Mouse (Mus musculus) forebrain, postnatal 0 days (tissue): ENCODE data around the gene Kpna1. TPM values are rescaled to one million over a fixed set of nuclear protein-coding genes. Genes with fewer than 3 reads are reported as not detected.
"Not testable (repeated sequence)": the region's sequence is repeated elsewhere in the genome, so short reads cannot be mapped to it uniquely, and the experiment has no call there.

Experiments
- ATAC-seq: fragments of 200-750 bp; cut with Nextera tagmentation; 2 replicates; pipeline ENCODE4 v1.8.0; 2017; ENCODE audit warnings: mild to moderate bottlenecking, moderate library complexity
- DNase-seq: peaks from one replicate; pipeline ENCODE4 v3.0.0-alpha.2; 2015
- H3K27ac ChIP-seq: fragments of 300-500 bp; sonication (generic); 2 replicates; pipeline ENCODE4 v1.5.1; 2014; ENCODE audit warnings: low read depth, mild to moderate bottlenecking, antibody characterized with exemption, low read length, moderate library complexity, mixed read lengths
- H3K27me3 ChIP-seq: fragments of 300-500 bp; sonication (generic); 2 replicates; pipeline ENCODE4 v1.6.1; 2014; ENCODE audit warnings: mild to moderate bottlenecking, low read length, mixed read lengths; ENCODE audit not compliant: insufficient read depth
- H3K36me3 ChIP-seq: fragments of 300-500 bp; sonication (generic); 2 replicates; pipeline ENCODE4 v1.6.1; 2014; ENCODE audit warnings: mild to moderate bottlenecking, moderate library complexity; ENCODE audit not compliant: insufficient read depth
- H3K4me1 ChIP-seq: fragments of 300-500 bp; sonication (generic); 2 replicates; pipeline ENCODE4 v1.6.1; 2014; ENCODE audit warnings: antibody characterized with exemption; ENCODE audit not compliant: insufficient read depth
- H3K4me2 ChIP-seq: fragments of 300-500 bp; sonication (generic); 2 replicates; pipeline ENCODE4 v1.6.1; 2014; ENCODE audit warnings: low read depth, mild to moderate bottlenecking, moderate library complexity
- H3K4me3 ChIP-seq: fragments of 300-500 bp; sonication (generic); 2 replicates; pipeline ENCODE4 v1.5.1; 2014; ENCODE audit warnings: low read depth, low read length, mixed read lengths
- H3K9ac ChIP-seq: fragments of 300-500 bp; sonication (generic); 2 replicates; pipeline ENCODE4 v1.6.1; 2014; ENCODE audit warnings: mild to moderate bottlenecking
- H3K9me3 ChIP-seq: fragments of 300-500 bp; sonication (generic); 2 replicates; pipeline ENCODE4 v1.6.1; 2016; ENCODE audit warnings: low read length
- CTCF ChIP-seq: sonication (generic); IDR thresholded peaks from 2 replicates; pipeline ENCODE4 v1.5.1; 2016; ENCODE audit warnings: antibody characterized with exemption, control low read depth, low read depth
- WGBS: fragments of 180-500 bp; shearing (Covaris S2); extraction: QIAGEN DNeasy Blood & Tissue Kit; methylation state at CpG from one replicate; pipeline ENCODE4 v1.1.7; 2014; 5-methylcytosine and 5-hydroxymethylcytosine counted together
- polyA plus RNA-seq: library from polyadenylated mRNA; unstranded; fragments of >200 nt; fragmentation: Nextera tagmentation; extraction: Ambion mirVana; gene quantifications from 2 replicates; pipeline ENCODE4 v1.2.1, GENCODE M21; 2015
- total RNA-seq: library from RNA; depleted of rRNA; stranded (reverse); fragments of >200 nt; gene quantifications from 2 replicates; pipeline ENCODE4 v1.2.3, GENCODE M21; 2014; rRNA removed

Gene Kpna1
- total RNA-seq: 83.2 and 97.1 TPM in 2 replicates
- 51.0 and 59.7 TPM in 2 replicates for polyA plus RNA-seq

DNA sequence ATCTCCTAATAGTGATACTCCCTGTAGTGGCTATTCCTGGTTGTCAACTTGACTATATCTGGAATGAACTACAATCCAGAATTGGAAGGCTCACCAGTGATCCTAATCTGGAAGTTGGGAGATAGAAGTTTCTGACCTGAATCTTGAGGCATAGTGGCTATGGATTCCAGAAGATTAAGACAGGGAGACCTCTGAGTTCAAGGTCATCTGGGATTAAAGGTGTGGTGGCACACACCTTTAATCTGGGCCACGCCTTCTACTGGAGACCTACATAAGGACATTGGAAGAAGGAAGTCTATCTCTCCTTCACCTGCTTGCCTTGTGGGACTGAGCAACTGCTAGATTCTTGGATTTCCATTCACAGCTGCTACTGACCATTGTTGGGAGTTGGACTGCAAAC lies at the start of gene Kpna1:
Gene Kpna1 (plus strand): TSS at position 301 of the 400 bp plus-strand sequence.
- not testable (repeated sequence) for H3K36me3 ChIP-seq, DNase-seq, H3K4me1 ChIP-seq, H3K9me3 ChIP-seq, H3K27me3 ChIP-seq, H3K27ac ChIP-seq, H3K4me3 ChIP-seq, H3K4me2 ChIP-seq, H3K9ac ChIP-seq, ATAC-seq
- 97% methylated on average over 1 of the region's 1 CpGs for WGBS

DNA sequence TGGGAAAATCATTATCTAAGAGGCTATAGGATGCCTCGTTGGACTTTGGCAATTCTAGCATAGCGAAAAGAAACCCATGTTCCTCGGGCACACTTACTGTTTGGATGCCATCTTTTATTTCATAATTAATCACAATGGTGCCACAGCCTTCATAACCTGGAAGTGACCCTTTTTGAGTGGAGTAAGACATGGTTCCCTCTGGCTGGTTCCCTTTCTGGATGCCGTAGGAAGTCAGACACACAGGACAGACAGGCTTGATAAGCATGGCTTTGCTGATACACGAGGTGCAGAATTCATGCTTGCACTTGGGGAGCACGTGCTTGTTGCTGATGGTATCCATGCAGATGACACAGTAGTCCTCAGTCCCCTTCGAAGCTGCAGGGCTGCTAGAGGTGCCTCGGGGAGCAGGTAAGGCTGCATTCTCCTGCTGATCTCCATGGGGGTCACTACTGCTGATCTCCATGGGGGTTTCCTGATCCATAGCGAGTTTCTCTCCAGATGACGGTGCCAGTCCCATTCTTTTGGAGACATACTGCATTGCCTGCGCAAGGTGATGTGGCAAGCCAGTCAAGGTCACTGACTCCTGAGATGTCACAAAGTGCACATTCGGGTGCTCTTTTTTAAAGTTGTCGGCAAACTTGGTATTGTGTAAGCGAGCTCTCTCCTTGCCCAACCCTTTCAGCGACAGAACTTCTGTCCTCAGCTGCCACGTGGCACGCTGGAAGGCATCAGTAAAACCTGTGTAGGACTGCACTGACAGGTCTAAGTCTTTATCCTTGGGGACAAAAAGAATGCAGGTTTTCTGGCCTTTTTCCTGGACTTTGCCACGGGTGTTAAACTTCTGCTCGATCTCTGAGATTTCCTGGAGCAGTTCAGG lies 46.1 kb upstream of the Kpna1 start:
- H3K4me2 ChIP-seq: no peak overlapping the region
- TF ChIP-seq CTCF: no peak
- WGBS: 91% methylated on average over 19 of the region's 19 CpGs

DNA sequence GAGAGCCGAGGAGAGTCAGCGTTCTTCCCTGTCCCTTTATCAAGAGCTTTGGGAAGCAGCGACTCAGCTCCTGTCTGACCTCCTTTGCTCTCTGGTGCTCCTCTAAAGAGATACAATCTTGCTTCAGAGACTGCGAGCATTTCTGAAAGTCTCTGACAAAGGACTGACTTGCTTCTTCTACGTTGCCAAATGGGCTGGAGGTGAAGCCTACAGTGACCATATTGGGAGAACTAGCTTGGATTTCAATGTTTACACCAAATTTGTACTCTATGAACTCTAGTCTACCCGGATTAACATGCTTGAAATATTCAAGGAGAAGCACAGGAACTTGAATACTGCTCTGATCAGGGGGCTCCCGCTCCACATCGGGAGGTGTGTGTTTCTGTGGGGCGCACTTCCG lies 45.4 kb upstream of the Kpna1 start:
- H3K4me2 ChIP-seq: no peak overlapping the region
- no peaks in the 10 kb centered on the region for H3K4me1 ChIP-seq
- no peak for DNase-seq
- TF ChIP-seq CTCF: no peak
- H3K9me3 ChIP-seq: no peaks in the 10 kb centered on the region
- 91% methylated on average over 10 of the region's 10 CpGs for WGBS
- H3K9ac ChIP-seq: no peak overlapping the region
- no peaks in the 10 kb centered on the region for H3K36me3 ChIP-seq
- ATAC-seq: no peak
- H3K27ac ChIP-seq: no peak overlapping the region
- no peaks in the 10 kb centered on the region for H3K27me3 ChIP-seq
- H3K4me3 ChIP-seq: no peak overlapping the region

More for the DNA sequence above, 46.1 kb upstream of the Kpna1 start:
- no peak for ATAC-seq
- Histone ChIP-seq H3K36me3 (no peaks in the 10 kb centered on the region), H3K9ac (no peak overlapping the region), H3K27ac (no peak overlapping the region), H3K4me1 (no peaks in the 10 kb centered on the region), H3K9me3 (no peaks in the 10 kb centered on the region), H3K4me3 (no peak overlapping the region), H3K27me3 (no peaks in the 10 kb centered on the region)
- no peak for DNase-seq

DNA sequence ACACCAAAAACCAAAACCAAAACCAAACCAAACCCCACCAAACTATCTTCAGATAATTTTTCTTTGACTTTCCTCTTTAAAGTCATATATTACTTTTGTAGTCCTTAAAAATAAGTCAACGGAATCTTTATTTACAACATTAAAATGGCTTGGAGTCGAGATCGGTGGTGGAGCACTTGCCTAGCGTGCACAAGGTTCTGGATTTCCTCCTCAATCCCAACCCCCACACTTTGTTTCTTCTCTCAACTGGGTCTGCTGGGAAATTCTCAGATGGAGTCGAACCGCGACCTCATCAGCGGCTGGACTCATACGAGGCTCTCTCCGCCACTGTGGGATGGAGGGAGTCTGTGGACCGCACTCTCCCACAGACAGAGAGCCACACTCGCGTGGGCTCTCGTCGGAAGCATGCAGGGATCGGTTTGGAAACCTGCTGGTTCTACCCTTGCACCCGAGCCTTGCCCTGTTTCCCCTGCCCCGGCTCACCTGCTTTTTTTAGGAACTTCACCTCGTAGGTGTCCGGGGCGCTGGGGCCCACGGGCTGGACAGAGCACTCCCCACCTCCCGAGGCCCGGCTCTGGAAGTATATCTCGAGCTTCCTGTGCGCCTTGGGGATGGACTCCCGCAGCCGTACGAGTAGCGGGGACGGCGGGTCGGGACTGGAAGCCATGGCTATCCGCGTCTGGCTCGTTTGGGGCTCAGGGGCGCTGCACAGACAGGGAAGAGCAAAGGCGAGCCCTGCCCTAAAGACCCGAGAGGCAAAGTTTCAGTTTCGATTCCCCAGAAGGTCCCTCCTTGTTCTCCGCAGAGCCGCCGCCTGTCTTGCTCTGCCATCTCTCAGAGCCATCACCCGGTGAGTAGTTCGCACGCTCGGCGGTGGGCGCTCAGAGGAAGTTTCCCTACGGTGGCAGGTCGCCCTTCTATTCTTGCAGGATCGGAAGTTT lies 40.1 kb upstream of the Kpna1 start, which contains the start of the genes Parp9 and Dtx3l:
Gene Parp9 (plus strand): TSS at position 260 of the 941 bp plus-strand sequence.
Gene Dtx3l (minus strand): TSS at position 941 of the 941 bp plus-strand sequence.
- DNase-seq (peak; percentile 43), ATAC-seq (peak; percentile 64)
- Histone ChIP-seq H3K9ac (peak within 1 kb of the TSS; percentile 56), H3K27ac (no peak within 1 kb of the TSS), H3K4me3 (peak within 1 kb of the TSS; percentile 51), H3K27me3 (no peaks in the 10 kb centered on the region), H3K4me2 (peak within 1 kb of the TSS; percentile 79), H3K9me3 (no peaks in the 10 kb centered on the region), H3K36me3 (no peaks in the 10 kb centered on the region), H3K4me1 (no peaks in the 10 kb centered on the region)
- WGBS: 1% methylated on average over 52 of the region's 52 CpGs
- TF ChIP-seq CTCF: no peak

DNA sequence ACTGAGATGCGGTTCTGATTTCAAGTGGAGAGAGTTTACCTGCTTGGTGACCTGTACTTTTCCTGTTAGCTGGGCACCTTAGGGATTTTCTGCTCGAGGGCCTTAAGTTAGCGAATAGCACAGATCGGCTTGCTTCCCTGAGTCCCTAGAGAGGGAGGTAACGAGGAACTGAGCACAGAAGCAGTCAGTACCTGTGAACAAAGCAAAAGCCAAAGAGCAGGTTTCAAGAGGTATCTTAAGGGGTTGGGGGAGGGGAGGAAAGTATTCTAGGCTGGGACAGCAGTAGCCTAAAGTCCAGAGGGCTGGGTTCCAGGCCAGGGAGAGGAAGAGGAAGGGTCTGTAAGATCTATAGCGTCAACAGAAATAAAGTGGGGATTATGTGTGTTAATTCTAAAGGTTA lies 39.3 kb upstream of the Kpna1 start:
- DNase-seq (peak; percentile 1), ATAC-seq (no peak)
- H3K27me3 ChIP-seq: no peaks in the 10 kb centered on the region
- H3K9me3 ChIP-seq: no peaks in the 10 kb centered on the region
- H3K4me1 ChIP-seq: no peaks in the 10 kb centered on the region
- peak overlapping the region; percentile 56; the same call in 1 of the 2 replicates for H3K9ac ChIP-seq
- H3K4me2 ChIP-seq: peak overlapping the region; percentile 79
- peak overlapping the region; percentile 51 for H3K4me3 ChIP-seq
- no peak for TF ChIP-seq CTCF
- H3K36me3 ChIP-seq: no peaks in the 10 kb centered on the region
- WGBS: 4% methylated on average over 6 of the region's 6 CpGs
- H3K27ac ChIP-seq: no peak overlapping the region

DNA sequence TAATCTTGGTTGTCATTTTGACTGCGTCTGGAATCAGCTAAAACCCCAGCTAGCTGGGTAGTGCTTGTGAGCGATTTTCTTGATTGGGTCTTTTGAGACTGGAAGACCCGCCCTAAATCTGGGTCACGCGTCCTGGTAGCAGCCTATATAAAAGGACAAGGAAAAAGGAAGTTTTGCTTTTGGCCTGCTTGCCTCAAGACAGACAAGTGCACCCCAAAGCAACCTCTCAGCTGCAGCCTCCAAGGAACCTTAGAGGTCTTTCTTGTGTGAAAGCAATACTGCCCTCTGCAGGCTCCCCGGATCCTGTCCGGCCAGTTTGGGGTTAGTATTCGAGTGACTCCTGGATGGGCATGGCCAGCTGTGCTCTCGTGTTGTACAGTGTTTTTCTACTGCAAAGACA lies 38.9 kb upstream of the Kpna1 start:
- no peaks in the 10 kb centered on the region for H3K27me3 ChIP-seq
- no peaks in the 10 kb centered on the region for H3K9me3 ChIP-seq
- H3K4me1 ChIP-seq: no peaks in the 10 kb centered on the region
- ATAC-seq (peak; percentile 52), DNase-seq (peak; percentile 55)
- no peak overlapping the region for H3K27ac ChIP-seq
- H3K4me2 ChIP-seq: peak overlapping the region; percentile 79
- H3K36me3 ChIP-seq: no peaks in the 10 kb centered on the region
- peak overlapping the region; percentile 51 for H3K4me3 ChIP-seq
- no peak overlapping the region for H3K9ac ChIP-seq
- peak; percentile 60 for TF ChIP-seq CTCF
- 15% methylated on average over 9 of the region's 9 CpGs for WGBS
